Mouse (Mus musculus) heart, adult 9 months (tissue): ENCODE results near the gene Gdap1l1.
"Not testable (repeated sequence)": the region's sequence is repeated elsewhere in the genome, so short reads cannot be mapped to it uniquely, and the experiment has no call there.

Experiments used
- DNase-seq, 2 experiments: peaks; one replicate each; pipeline ENCODE4 v3.0.0; 2022; ENCODE audit warnings: low spot score in 2 of 2

The Gdap1l1 gene

DNA sequence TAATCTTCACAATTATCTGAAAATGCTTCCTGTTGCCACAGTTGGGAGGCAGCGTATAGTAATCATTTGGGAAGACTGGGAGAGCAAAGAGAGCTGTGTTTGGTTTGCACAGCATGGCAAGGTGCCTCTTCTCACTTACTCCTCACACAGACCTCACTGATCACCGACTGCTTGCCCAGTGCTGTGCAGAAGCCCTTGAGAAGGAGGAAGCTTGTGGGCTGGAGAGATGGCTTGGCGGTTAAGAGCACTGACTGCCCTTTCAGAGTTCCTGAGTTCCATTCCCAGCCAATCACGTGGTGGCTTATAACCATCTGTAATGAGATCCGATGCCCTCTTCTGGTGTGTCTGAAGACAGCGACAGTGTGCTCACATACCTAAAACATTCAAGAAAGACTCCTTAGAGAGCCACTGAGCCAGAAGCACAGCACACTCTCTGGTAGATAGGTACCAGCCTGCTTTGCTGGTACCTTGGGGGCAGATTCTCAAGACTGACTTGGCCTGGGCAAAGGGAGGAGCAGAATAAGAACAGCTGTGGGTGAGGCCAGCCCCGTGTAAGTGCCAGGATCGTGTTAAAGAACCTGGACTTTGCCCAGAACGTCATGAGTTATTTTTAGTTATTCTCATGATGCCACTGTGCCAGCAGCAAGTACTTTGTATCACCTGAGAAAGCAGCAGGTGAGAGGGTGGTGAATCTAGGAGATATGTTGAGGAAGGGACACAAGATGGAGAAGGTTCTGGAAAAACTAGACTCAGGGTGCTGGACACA is 15.2 kb upstream of the Gdap1l1 start:
- DNase-seq, result no peak

GRCm38 (mm10) chr2:163424597-163424996 is 13.7 kb upstream of the Gdap1l1 start, which contains the start of gene Oser1:
Gene Oser1 (minus strand): TSS chr2:163424697.
- no peak for DNase-seq

DNA sequence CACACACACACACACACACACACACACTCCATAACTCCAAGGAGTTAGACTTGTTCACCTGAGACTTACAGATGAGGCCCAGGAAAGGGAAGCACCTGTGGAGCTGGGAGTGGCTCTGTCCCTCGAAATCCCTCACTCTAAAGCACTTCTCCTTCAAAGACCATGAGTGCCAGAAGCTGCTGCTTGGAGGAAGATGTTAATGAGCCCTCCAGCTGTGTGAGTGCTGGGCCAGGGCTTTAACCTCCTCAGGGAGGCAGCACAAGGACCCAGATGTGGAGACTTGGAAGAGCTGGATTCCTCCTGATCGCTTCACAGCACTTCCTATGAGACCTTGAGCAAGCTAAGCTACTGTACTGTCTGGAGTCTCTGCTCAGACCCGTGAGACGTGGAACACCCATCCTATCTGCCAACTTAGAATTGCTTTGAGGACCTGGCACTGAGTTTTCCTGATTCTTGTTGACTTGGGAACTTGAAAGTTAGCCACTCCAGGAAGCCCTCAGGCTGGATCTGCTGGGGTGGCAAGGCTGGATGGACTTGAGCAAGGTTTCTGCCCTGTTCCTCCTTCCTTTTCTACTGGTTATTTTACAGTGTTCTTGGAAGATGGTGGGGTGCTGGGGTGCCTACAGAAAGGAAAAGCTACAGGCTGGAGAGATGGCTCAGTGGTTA is 9.8 kb upstream of the Gdap1l1 start:
- peak in 1 of 2 experiments; percentile 30 for DNase-seq

GRCm38 (mm10) chr2:163431289-163431688 is 7.0 kb upstream of the Gdap1l1 start:
- no peak for DNase-seq

GRCm38 (mm10) chr2:163433971-163434370 is 4.3 kb upstream of the Gdap1l1 start:
- no peak for DNase-seq

GRCm38 (mm10) chr2:163437800-163438199 is 476 bp upstream of the Gdap1l1 start:
- no peak for DNase-seq

GRCm38 (mm10) chr2:163438619-163439451 is 559 bp downstream of the Gdap1l1 start:
- DNase-seq, result no peak

DNA sequence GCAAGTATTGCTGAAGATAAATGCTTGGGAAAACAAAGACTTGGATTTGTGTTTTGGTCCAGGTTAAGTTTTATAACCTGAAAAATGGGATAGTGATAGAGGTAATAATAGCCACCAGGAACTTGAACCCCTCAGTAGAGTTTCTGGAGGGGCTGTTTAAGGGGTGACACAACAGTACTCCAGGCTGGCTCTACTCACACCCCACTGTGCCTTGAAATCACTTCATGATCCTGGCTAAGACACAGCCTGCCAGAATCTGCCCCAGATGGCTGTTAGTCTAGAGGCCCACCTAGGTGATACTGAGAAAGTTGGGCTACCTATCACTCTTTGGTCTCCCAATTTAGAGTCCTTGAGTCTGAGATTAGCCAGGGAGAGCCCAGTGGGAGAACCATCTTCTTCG is 1.2 kb downstream of the Gdap1l1 start:
- no peak for DNase-seq

- peak; percentile 51 to 68 for DNase-seq
Measured at GRCm38 (mm10) chr2:163443543-163443942, 5.3 kb downstream of the Gdap1l1 start.

- no peak for DNase-seq
Measured at GRCm38 (mm10) chr2:163444017-163444416, 5.7 kb downstream of the Gdap1l1 start.

DNA sequence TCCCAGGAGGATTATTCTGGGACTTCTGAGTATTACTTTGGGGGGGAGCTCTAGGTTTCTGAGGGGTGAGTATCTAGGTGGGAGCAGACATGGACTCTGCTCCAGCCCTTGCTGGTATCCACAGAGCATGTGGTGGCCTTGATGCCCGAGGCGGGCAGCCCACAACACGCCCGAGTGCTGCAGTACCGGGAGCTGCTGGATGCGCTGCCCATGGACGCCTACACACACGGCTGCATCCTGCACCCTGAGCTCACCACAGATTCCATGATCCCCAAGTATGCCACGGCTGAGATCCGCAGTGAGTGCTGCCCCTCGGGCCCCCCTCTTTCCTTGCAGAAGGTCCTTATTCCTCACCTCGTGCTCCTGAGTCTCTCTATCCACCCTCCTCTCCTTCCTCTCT is 9.1 kb downstream of the Gdap1l1 start:
- DNase-seq, result no peak

GRCm38 (mm10) chr2:163449276-163449675 is 11.0 kb downstream of the Gdap1l1 start:
- DNase-seq, result no peak

GRCm38 (mm10) chr2:163450668-163451295 is 12.5 kb downstream of the Gdap1l1 start:
- no peak for DNase-seq

DNA sequence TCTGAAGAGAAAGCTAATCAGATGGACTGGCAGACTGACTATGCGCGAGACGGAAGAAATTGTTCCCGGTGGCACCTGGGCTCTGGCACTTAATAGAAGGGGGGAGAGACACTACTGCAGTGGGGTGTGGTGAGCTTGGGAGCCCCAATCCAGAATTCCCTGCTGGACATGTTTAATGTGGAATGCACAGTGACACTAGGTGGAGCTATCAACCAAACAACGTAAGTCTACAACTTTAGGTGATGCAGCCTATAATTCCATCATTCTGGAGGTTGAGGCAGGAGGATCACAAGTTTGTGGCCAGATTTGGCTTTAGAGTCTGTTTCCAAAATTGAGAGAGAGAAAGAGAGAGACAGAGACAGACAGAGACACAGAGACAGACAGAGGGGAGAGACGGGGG is 14.5 kb downstream of the Gdap1l1 start:
- no peak for DNase-seq

DNA sequence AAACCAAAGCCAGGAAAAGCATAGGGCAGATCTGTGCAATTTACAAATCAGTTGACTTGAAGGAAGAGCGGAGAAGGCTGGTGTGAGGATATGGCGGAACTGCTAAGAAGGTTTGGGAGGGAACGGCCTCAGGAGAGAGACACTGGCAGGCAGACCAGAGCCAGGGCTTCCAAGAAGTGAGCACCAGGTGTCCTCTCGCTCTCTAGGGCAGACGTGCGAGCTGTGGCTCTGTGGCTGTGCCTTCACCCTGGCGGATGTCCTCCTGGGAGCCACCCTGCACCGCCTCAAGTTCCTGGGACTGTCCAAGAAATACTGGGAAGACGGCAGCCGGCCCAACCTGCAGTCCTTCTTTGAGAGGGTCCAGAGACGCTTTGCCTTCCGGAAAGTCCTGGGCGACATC is 15.1 kb downstream of the Gdap1l1 start:
- DNase-seq, result no peak

DNA sequence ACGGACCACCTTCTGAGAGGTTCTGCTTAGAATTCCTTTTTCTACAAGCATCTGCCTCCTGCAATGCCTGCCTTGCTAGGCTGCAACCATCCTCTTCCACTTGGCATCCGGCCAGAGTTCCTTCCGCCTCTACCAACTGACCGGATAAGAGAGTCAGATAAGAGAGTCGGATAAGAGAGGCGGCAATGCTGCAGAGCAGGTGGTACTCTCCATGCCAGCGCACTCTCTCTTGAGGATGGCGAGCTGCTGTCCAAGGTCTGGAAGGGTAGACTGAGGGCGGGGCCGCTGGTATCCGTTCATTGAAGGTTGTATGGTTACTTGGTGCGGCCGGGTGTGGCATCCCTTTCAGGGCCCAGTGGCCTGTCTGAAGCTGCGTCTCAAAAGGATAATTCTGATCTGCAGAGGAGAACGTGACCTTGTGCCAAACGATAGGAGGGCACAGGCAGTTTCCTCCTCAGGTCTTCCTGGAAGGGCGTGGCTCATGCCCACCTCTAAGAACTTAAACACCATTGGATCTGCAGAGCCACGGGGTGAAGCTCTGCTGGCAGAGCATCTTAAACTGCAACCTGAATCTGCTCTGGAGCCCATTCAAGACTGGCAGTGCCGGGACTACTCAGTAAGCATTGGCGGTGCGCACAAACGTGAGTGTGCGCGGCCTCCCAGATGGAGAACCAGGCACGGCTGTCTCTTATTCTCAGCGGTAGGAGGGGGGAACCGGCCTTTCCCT is 20.4 kb downstream of the Gdap1l1 start:
- peak in 1 of 2 experiments; percentile 20 for DNase-seq

GRCm38 (mm10) chr2:163459380-163459779 is 21.1 kb downstream of the Gdap1l1 start:
- no peak for DNase-seq

GRCm38 (mm10) chr2:163460622-163461021 is 22.3 kb downstream of the Gdap1l1 start:
- no peak for DNase-seq

DNA sequence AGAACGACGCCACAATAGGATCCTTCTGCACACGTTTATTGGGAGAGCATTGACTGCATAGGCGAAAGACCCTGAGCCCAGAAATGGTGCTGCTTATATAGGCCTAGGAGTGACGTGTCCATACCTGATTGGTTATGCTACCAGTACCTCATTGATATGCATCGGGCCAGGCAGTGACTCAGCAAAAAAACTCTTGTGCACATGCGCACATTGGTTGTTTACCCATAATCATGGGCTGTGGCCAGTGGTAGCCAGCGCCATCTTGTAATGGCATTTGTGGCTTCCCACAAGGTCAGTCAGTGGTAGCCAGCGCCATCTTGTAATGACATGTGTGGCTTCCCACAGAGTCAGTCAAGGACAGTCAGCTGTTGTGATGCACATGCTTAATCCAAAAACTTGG is 23.0 kb downstream of the Gdap1l1 start:
- DNase-seq, result not testable (repeated sequence)

- DNase-seq, result no peak
Measured at GRCm38 (mm10) chr2:163462386-163462785, 24.1 kb downstream of the Gdap1l1 start.

GRCm38 (mm10) chr2:163462801-163463200 is 24.5 kb downstream of the Gdap1l1 start:
- no peak for DNase-seq
